Mouse (Mus musculus) embryo, embryonic 10.5 days (tissue): ENCODE measurements around the gene Fetub.
A peak's percentile ranks its signal among the peaks of the same experiment; 100 is the strongest.
"Not testable (repeated sequence)": the region's sequence is repeated elsewhere in the genome, so short reads cannot be mapped to it uniquely, and the experiment has no call there.

Experiments
- DNase-seq: peaks from one replicate; pipeline ENCODE4 v3.0.0-alpha.2; 2015; ENCODE audit warnings: low spot score

Gene Fetub

GRCm38 (mm10) chr16:22909290-22909689 lies 8.8 kb upstream of the Fetub start:
- no peak for DNase-seq

- DNase-seq: no peak
These were observed 6.1 kb upstream of the Fetub start for GRCm38 (mm10) chr16:22911986-22912385.

- no peak for DNase-seq
These were observed 5.2 kb upstream of the Fetub start for GRCm38 (mm10) chr16:22912886-22913285.

GRCm38 (mm10) chr16:22914276-22914675 lies 3.9 kb upstream of the Fetub start:
- DNase-seq: peak; percentile 3

GRCm38 (mm10) chr16:22918664-22919312 lies 654 bp downstream of the Fetub start:
- DNase-seq: peak; percentile 25

GRCm38 (mm10) chr16:22919971-22920854 lies 2.1 kb downstream of the Fetub start:
- peak; percentile 13 for DNase-seq

- no peak for DNase-seq
These were observed 3.6 kb downstream of the Fetub start for GRCm38 (mm10) chr16:22921761-22922160.

- no peak for DNase-seq
These were observed 4.3 kb downstream of the Fetub start for GRCm38 (mm10) chr16:22922433-22922832.

- DNase-seq: no peak
These were observed 11.4 kb downstream of the Fetub start for GRCm38 (mm10) chr16:22929575-22929974.

- no peak for DNase-seq
These were observed 13.5 kb downstream of the Fetub start for GRCm38 (mm10) chr16:22931431-22932200.

GRCm38 (mm10) chr16:22937631-22938030 lies 19.5 kb downstream of the Fetub start:
- no peak for DNase-seq

GRCm38 (mm10) chr16:22938541-22938940 lies 20.4 kb downstream of the Fetub start:
- no peak for DNase-seq

- no peak for DNase-seq
These were observed 21.1 kb downstream of the Fetub start for GRCm38 (mm10) chr16:22939120-22939695.

GRCm38 (mm10) chr16:22941825-22942476 lies 23.8 kb downstream of the Fetub start:
- DNase-seq: not testable (repeated sequence)

- DNase-seq: no peak
These were observed 29.2 kb downstream of the Fetub start for GRCm38 (mm10) chr16:22947371-22947770.

- no peak for DNase-seq
These were observed 32.8 kb downstream of the Fetub start, which contains the start of gene Hrg for GRCm38 (mm10) chr16:22950840-22951395. Hrg (plus strand) TSS chr16:22951072.

GRCm38 (mm10) chr16:22953069-22953468 lies 34.9 kb downstream of the Fetub start:
- DNase-seq: peak; percentile 29

- peak; percentile 82 for DNase-seq
These were observed 37.4 kb downstream of the Fetub start for GRCm38 (mm10) chr16:22955397-22956084.

GRCm38 (mm10) chr16:22956085-22956439 lies 37.9 kb downstream of the Fetub start:
- DNase-seq: no peak

GRCm38 (mm10) chr16:22961073-22961472 lies 42.9 kb downstream of the Fetub start:
- DNase-seq: no peak

- DNase-seq: no peak
These were observed 44.1 kb downstream of the Fetub start for GRCm38 (mm10) chr16:22962256-22962655.
